Mouse (Mus musculus) skeletal muscle tissue, postnatal 0 days (tissue): ENCODE results near the gene Synpo2l. TPM values are rescaled to one million over a fixed set of nuclear protein-coding genes. Genes with fewer than 3 reads are reported as not detected.

Source experiments
- microRNA-seq, 2 experiments: library from miRNA; unstranded; fragments of <30 nt; microRNA quantifications; one replicate each; pipeline ENCODE4; 2016
- polyA plus RNA-seq: library from polyadenylated mRNA; unstranded; fragments of >200 nt; fragmentation: Nextera tagmentation; extraction: Ambion mirVana; gene quantifications from 2 replicates; pipeline ENCODE4 v1.2.1, GENCODE M21; 2015

The Synpo2l gene
- 124 and 130 TPM in 2 replicates for polyA plus RNA-seq

GRCm38 (mm10) chr14:20668154-20668810 lies at the start of gene Synpo2l:
Synpo2l (minus strand) TSS chr14:20668354.

GRCm38 (mm10) chr14:20707201-20708190 lies 39.3 kb upstream of the Synpo2l start, which contains the start of gene Zswim8:
Zswim8 (plus strand) TSS chr14:20707552.

GRCm38 (mm10) chr14:20702741-20703381 lies 34.7 kb upstream of the Synpo2l start, which contains the start of gene Chchd1:
Chchd1 (plus strand) TSS chr14:20703006.

GRCm38 (mm10) chr14:20694884-20695760 lies 27.0 kb upstream of the Synpo2l start, which contains the start of gene Fut11:
Fut11 (plus strand) TSS chr14:20694968.

GRCm38 (mm10) chr14:20674064-20674833 lies 6.1 kb upstream of the Synpo2l start, which contains the start of gene Sec24c:
Sec24c (plus strand) TSS chr14:20674308.

GRCm38 (mm10) chr14:20656361-20656760 lies 11.8 kb downstream of the Synpo2l start, which contains the start of gene Myoz1:
Myoz1 (minus strand) TSS chr14:20656540.

GRCm38 (mm10) chr14:20640644-20641437 lies 27.3 kb downstream of the Synpo2l start, which contains the start of gene Usp54:
Usp54 (minus strand) TSS chr14:20641063.

Small RNAs within 50 kb of the gene (microRNA-seq; reads per million reads assigned to microRNA genes)
- 0.61 to 1.1 reads per million in 2 experiments for gene Mir6946

Other genes starting within 250 kb of the Synpo2l start
- 0.12 and 0.23 TPM in 2 replicates for gene Cfap70, start 216.1 kb downstream of the Synpo2l start, polyA plus RNA-seq
- 26.2 and 30.5 TPM in 2 replicates for gene Anxa7, start 188.2 kb downstream of the Synpo2l start, polyA plus RNA-seq
- gene Mss51, start 171.5 kb downstream of the Synpo2l start, polyA plus RNA-seq: 0.84 and 0.94 TPM in 2 replicates
- 37.6 and 51.1 TPM in 2 replicates for gene Ppp3cb, start 121.8 kb downstream of the Synpo2l start, polyA plus RNA-seq
- gene Usp54, start 27.3 kb downstream of the Synpo2l start, polyA plus RNA-seq: 1.8 and 2.3 TPM in 2 replicates
- gene Myoz1, start 11.8 kb downstream of the Synpo2l start, polyA plus RNA-seq: 1,828 and 2,171 TPM in 2 replicates
- 31.6 and 33.9 TPM in 2 replicates for gene Sec24c, start 6.0 kb upstream of the Synpo2l start, polyA plus RNA-seq
- 15.7 and 16.4 TPM in 2 replicates for gene Fut11, start 26.6 kb upstream of the Synpo2l start, polyA plus RNA-seq
- 181 and 199 TPM in 2 replicates for gene Chchd1, start 34.7 kb upstream of the Synpo2l start, polyA plus RNA-seq
- gene Zswim8, start 39.2 kb upstream of the Synpo2l start, polyA plus RNA-seq: 12.3 and 14.6 TPM in 2 replicates
- gene Ndst2, start 66.2 kb upstream of the Synpo2l start, polyA plus RNA-seq: 15.6 and 17.2 TPM in 2 replicates
- gene Camk2g, start 125.7 kb upstream of the Synpo2l start, polyA plus RNA-seq: 58.1 and 68.5 TPM in 2 replicates
- 2.6 and 3.1 TPM in 2 replicates for gene Plau, start 168.3 kb upstream of the Synpo2l start, polyA plus RNA-seq